ENCODE assay signal across 8 mouse cellular contexts in genomic region chr7:27184964-27185363, GRCm38 (mm10). TPM values are rescaled to one million over a fixed set of nuclear protein-coding genes. Genes with fewer than 3 reads are reported as not detected.
DNase-seq lines count a peak whose midpoint lies in the region; ATAC-seq lines count a peak whose summit lies in the region.

No protein-coding gene starts in this region.

- H3K4me2 ChIP-seq in intestine, embryonic 14.5 days (ENCODE audit: low read length): no peak overlapping the region
- H3K4me2 ChIP-seq in intestine, embryonic 16.5 days (ENCODE audit: low read depth, low read length): no peak overlapping the region
- no peak overlapping the region for H3K4me2 ChIP-seq in limb, embryonic 11.5 days (ENCODE audit: low read depth, severe bottlenecking)

- 0 out of 2 replicates have a peak, but pooled peaks cover 6% of the 10 kb centered on the region for H3K4me1 ChIP-seq in intestine, embryonic 14.5 days (replicated peaks; ENCODE audit: control insufficient read depth, insufficient read depth, low read length)
- H3K4me1 ChIP-seq in intestine, embryonic 16.5 days (ENCODE audit: control insufficient read depth, insufficient read depth, low read length): peaks cover 6% of the 10 kb centered on the region
- H3K4me1 ChIP-seq in limb, embryonic 11.5 days (ENCODE audit: control insufficient read depth, insufficient read depth, low read length): no peaks in the 10 kb centered on the region

- ATAC-seq in intestine, embryonic 14.5 days (replicated peaks; ENCODE audit: low FRiP score, low TSS enrichment, low read depth): no peak
- no peak for ATAC-seq in intestine, embryonic 16.5 days
- no peak for ATAC-seq in limb, embryonic 11.5 days (ENCODE audit: insufficient number of reproducible peaks, low FRiP score, low TSS enrichment, low read depth)

- H3K27me3 ChIP-seq in intestine, embryonic 14.5 days (replicated peaks; ENCODE audit: control insufficient read depth, insufficient read depth, low read length): no peaks in the 10 kb centered on the region
- no peaks in the 10 kb centered on the region for H3K27me3 ChIP-seq in intestine, embryonic 16.5 days (replicated peaks; ENCODE audit: control insufficient read depth, insufficient read depth, low read length)
- no peaks in the 10 kb centered on the region for H3K27me3 ChIP-seq in limb, embryonic 11.5 days (ENCODE audit: control insufficient read depth, insufficient read depth, low read length)

- no peak overlapping the region for H3K27ac ChIP-seq in intestine, embryonic 14.5 days (ENCODE audit: low read depth)
- no peak overlapping the region for H3K27ac ChIP-seq in intestine, embryonic 16.5 days (ENCODE audit: low read length)
- no peak overlapping the region for H3K27ac ChIP-seq in limb, embryonic 11.5 days (replicated peaks; ENCODE audit: low read depth, low read length)

- 74% methylated on average over 3 of the region's 3 CpGs for WGBS in intestine, embryonic 14.5 days
- 65% methylated on average over 3 of the region's 3 CpGs for WGBS in intestine, embryonic 16.5 days
- 46% methylated on average over 3 of the region's 3 CpGs for WGBS in limb, embryonic 11.5 days

- intact Hi-C loops in left cerebral cortex, postnatal 36 days (cut with DNase I): no loop called here

- no peaks in the 10 kb centered on the region for H3K9me3 ChIP-seq in intestine, embryonic 14.5 days (ENCODE audit: control insufficient read depth, low read length)
- H3K9me3 ChIP-seq in intestine, embryonic 16.5 days (ENCODE audit: control insufficient read depth, low read length): no peaks in the 10 kb centered on the region
- H3K9me3 ChIP-seq in limb, embryonic 11.5 days (ENCODE audit: control insufficient read depth, low read length): no peaks in the 10 kb centered on the region

- no peak overlapping the region for H3K9ac ChIP-seq in intestine, embryonic 14.5 days (ENCODE audit: low read length)
- no peak overlapping the region for H3K9ac ChIP-seq in intestine, embryonic 16.5 days (ENCODE audit: low read depth, low read length)
- H3K9ac ChIP-seq in limb, embryonic 11.5 days (ENCODE audit: low read length): no peak overlapping the region

- no peak overlapping the region for H3K4me3 ChIP-seq in intestine, embryonic 14.5 days (ENCODE audit: low read depth, low read length)
- H3K4me3 ChIP-seq in intestine, embryonic 16.5 days (ENCODE audit: low read length): no peak overlapping the region
- no peak overlapping the region for H3K4me3 ChIP-seq in limb, embryonic 11.5 days (ENCODE audit: low read depth, low read length)

- peak; percentile 77 for DNase-seq in intestine, embryonic 14.5 days (ENCODE audit: low spot score)
- DNase-seq in CD4-positive, CD25-positive, alpha-beta regulatory T cell, adult 2 months (ENCODE audit: low read depth, low spot score): peak; percentile 76
- DNase-seq in T-cell, adult 2 months (ENCODE audit: low spot score): peak; percentile 43
- DNase-seq in limb, embryonic 11.5 days (ENCODE audit: low spot score): peak; percentile 77
- DNase-seq in yolk sac, embryonic 10.5 days (ENCODE audit: low spot score): peak; percentile 37
- DNase-seq in left cerebral cortex, postnatal 36 days (ENCODE audit: low spot score in 2 of 2): no peak
- no peak for DNase-seq in ovary, postnatal 14 days (ENCODE audit: low spot score)

- peaks cover 62% of the 10 kb centered on the region for H3K36me3 ChIP-seq in intestine, embryonic 14.5 days (ENCODE audit: control insufficient read depth, insufficient read depth, low read length)
- peaks cover 48% of the 10 kb centered on the region for H3K36me3 ChIP-seq in intestine, embryonic 16.5 days (ENCODE audit: control insufficient read depth, insufficient read depth, low read length)
- H3K36me3 ChIP-seq in limb, embryonic 11.5 days (ENCODE audit: control insufficient read depth, insufficient read depth, low read length): peaks cover 39% of the 10 kb centered on the region

RNA-seq across cellular contexts. Expression of gene Mia, which starts 4.0 kb away (rescaled TPM):
- 0.34 and 11.1 TPM in 2 replicates for polyA plus RNA-seq in intestine, embryonic 14.5 days (2014; fragmentation: Nextera tagmentation; extraction: Ambion mirVana)
- polyA plus RNA-seq in intestine, embryonic 16.5 days (2015; fragmentation: Nextera tagmentation; extraction: Ambion mirVana): 3.8 and 5.1 TPM in 2 replicates
- 5.5 and 8.7 TPM in 2 replicates for polyA plus RNA-seq in limb, embryonic 11.5 days (2014; fragmentation: Nextera tagmentation; extraction: Ambion mirVana)
- total RNA-seq in left cerebral cortex, postnatal 36 days (2021): 1 to 10 TPM; 1.2 to 1.9 TPM

RNA-seq across cellular contexts. Expression of gene Gm21983, which starts 4.1 kb away (rescaled TPM):
- polyA plus RNA-seq in intestine, embryonic 14.5 days (2014; fragmentation: Nextera tagmentation; extraction: Ambion mirVana): 0.52 TPM in 1 of 2 replicates, not detected in the other
- polyA plus RNA-seq in intestine, embryonic 16.5 days (2015; fragmentation: Nextera tagmentation; extraction: Ambion mirVana): not detected in 2 replicates
- 0.48 TPM in 1 of 2 replicates, not detected in the other for polyA plus RNA-seq in limb, embryonic 11.5 days (2014; fragmentation: Nextera tagmentation; extraction: Ambion mirVana)
- total RNA-seq in left cerebral cortex, postnatal 36 days (2021): not detected

RNA-seq across cellular contexts. Expression of gene Rab4b, which starts 6.3 kb away (rescaled TPM):
- polyA plus RNA-seq in intestine, embryonic 14.5 days (2014; fragmentation: Nextera tagmentation; extraction: Ambion mirVana): 59.8 and 60.8 TPM in 2 replicates
- polyA plus RNA-seq in intestine, embryonic 16.5 days (2015; fragmentation: Nextera tagmentation; extraction: Ambion mirVana): 69.9 and 70.1 TPM in 2 replicates
- 51.6 and 55.1 TPM in 2 replicates for polyA plus RNA-seq in limb, embryonic 11.5 days (2014; fragmentation: Nextera tagmentation; extraction: Ambion mirVana)
- 10 to 100 TPM; 91.5 to 96.5 TPM for total RNA-seq in left cerebral cortex, postnatal 36 days (2021)

RNA-seq across cellular contexts. Expression of gene BC024978, which starts 10.6 kb away (rescaled TPM):
- 3.7 and 4.6 TPM in 2 replicates for polyA plus RNA-seq in intestine, embryonic 14.5 days (2014; fragmentation: Nextera tagmentation; extraction: Ambion mirVana)
- polyA plus RNA-seq in intestine, embryonic 16.5 days (2015; fragmentation: Nextera tagmentation; extraction: Ambion mirVana): 2.8 and 2.9 TPM in 2 replicates
- 3.9 and 4.8 TPM in 2 replicates for polyA plus RNA-seq in limb, embryonic 11.5 days (2014; fragmentation: Nextera tagmentation; extraction: Ambion mirVana)
- 10 to 100 TPM; 20.6 TPM for total RNA-seq in left cerebral cortex, postnatal 36 days (2021)

RNA-seq across cellular contexts. Expression of gene Snrpa, which starts 11.1 kb away (rescaled TPM):
- polyA plus RNA-seq in intestine, embryonic 14.5 days (2014; fragmentation: Nextera tagmentation; extraction: Ambion mirVana): 283 and 289 TPM in 2 replicates
- polyA plus RNA-seq in intestine, embryonic 16.5 days (2015; fragmentation: Nextera tagmentation; extraction: Ambion mirVana): 227 and 251 TPM in 2 replicates
- polyA plus RNA-seq in limb, embryonic 11.5 days (2014; fragmentation: Nextera tagmentation; extraction: Ambion mirVana): 394 and 396 TPM in 2 replicates
- total RNA-seq in left cerebral cortex, postnatal 36 days (2021): 10 to 100 TPM; 78.4 to 80.5 TPM

Comparison
In these comparisons a context has a peak if more than half of its experiments do, and no peak if none do; other contexts are left out.
1. DNase-seq: peak in intestine, embryonic 14.5 days (single experiment), CD4-positive, CD25-positive, alpha-beta regulatory T cell, adult 2 months (single experiment), T-cell, adult 2 months (single experiment), limb, embryonic 11.5 days (single experiment) and yolk sac, embryonic 10.5 days (single experiment); none in left cerebral cortex, postnatal 36 days (0 of 2) and ovary, postnatal 14 days (single experiment).